Mouse (Mus musculus) midbrain, embryonic 11.5 days (tissue): ENCODE measurements around the gene Tspan15. TPM values are rescaled to one million over a fixed set of nuclear protein-coding genes. Genes with fewer than 3 reads are reported as not detected.
A peak's percentile ranks its signal among the peaks of the same experiment; 100 is the strongest.

ENCODE experiments used
- ATAC-seq: fragments of 200-750 bp; cut with Nextera tagmentation; 2 replicates; pipeline ENCODE4 v1.8.0; 2017; ENCODE audit warnings: moderate TSS enrichment, moderate library complexity; ENCODE audit not compliant: low FRiP score
- DNase-seq: peaks from one replicate; pipeline ENCODE4 v3.0.0; 2015; ENCODE audit warnings: low spot score; ENCODE audit errors: missing footprints
- H3K27ac ChIP-seq: fragments of 300-500 bp; sonication (generic); 2 replicates; pipeline ENCODE4 v1.5.1; 2014; ENCODE audit warnings: low read depth, low read length
- H3K27me3 ChIP-seq: fragments of 300-500 bp; sonication (generic); 2 replicates; pipeline ENCODE4 v1.6.1; 2014; ENCODE audit warnings: mild to moderate bottlenecking, low read length, moderate library complexity, mixed read lengths; ENCODE audit not compliant: control insufficient read depth, insufficient read depth
- H3K36me3 ChIP-seq: fragments of 300-500 bp; sonication (generic); 2 replicates; pipeline ENCODE4 v1.6.1; 2014; ENCODE audit warnings: mild to moderate bottlenecking, low read length, moderate library complexity, mixed read lengths; ENCODE audit not compliant: control insufficient read depth, insufficient read depth
- H3K4me1 ChIP-seq: fragments of 300-500 bp; sonication (generic); 2 replicates; pipeline ENCODE4 v1.6.1; 2014; ENCODE audit warnings: low read length; ENCODE audit not compliant: control insufficient read depth, insufficient read depth
- H3K4me2 ChIP-seq: fragments of 300-500 bp; sonication (generic); 2 replicates; pipeline ENCODE4 v1.6.1; 2014; ENCODE audit warnings: mild to moderate bottlenecking, moderate library complexity
- H3K4me3 ChIP-seq: fragments of 300-500 bp; sonication (generic); 2 replicates; pipeline ENCODE4 v1.5.1; 2014; ENCODE audit warnings: low read depth, low read length
- H3K9ac ChIP-seq: fragments of 300-500 bp; sonication (generic); 2 replicates; pipeline ENCODE4 v1.6.1; 2014; ENCODE audit warnings: low read length
- H3K9me3 ChIP-seq: fragments of 300-500 bp; sonication (generic); 2 replicates; pipeline ENCODE4 v1.6.1; 2016; ENCODE audit warnings: low read length; ENCODE audit not compliant: control insufficient read depth
- WGBS: fragments of 180-500 bp; shearing (Covaris S2); extraction: QIAGEN DNeasy Blood & Tissue Kit; methylation state at CpG from one replicate; pipeline ENCODE4 v1.1.7; 2014; 5-methylcytosine and 5-hydroxymethylcytosine counted together
- polyA plus RNA-seq: library from polyadenylated mRNA; unstranded; fragments of >200 nt; fragmentation: Nextera tagmentation; extraction: Ambion mirVana; gene quantifications from 2 replicates; pipeline ENCODE4 v1.2.1, GENCODE M21; 2014

Gene Tspan15
- polyA plus RNA-seq, 1 experiment from 2014 or later, result 8.6 TPM

- H3K36me3 ChIP-seq, result no peaks in the 10 kb centered on the region
- H3K9me3 ChIP-seq, result no peaks in the 10 kb centered on the region
- ATAC-seq (no peak), DNase-seq (no peak)
- H3K4me1 ChIP-seq, result no peaks in the 10 kb centered on the region
- 83% methylated on average over 8 of the region's 8 CpGs for WGBS
- H3K27me3 ChIP-seq, result no peaks in the 10 kb centered on the region
- H3K4me2 ChIP-seq, result no peak overlapping the region
- no peak overlapping the region for H3K27ac ChIP-seq
- no peak overlapping the region for H3K9ac ChIP-seq
- no peak overlapping the region for H3K4me3 ChIP-seq
Observed at GRCm38 (mm10) chr10:62220732-62221514, 10.1 kb downstream of the Tspan15 start.

GRCm38 (mm10) chr10:62218789-62219172 lies 12.3 kb downstream of the Tspan15 start:
- no peaks in the 10 kb centered on the region for H3K36me3 ChIP-seq
- DNase-seq (no peak), ATAC-seq (no peak)
- H3K9ac ChIP-seq, result no peak overlapping the region
- 83% methylated on average over 7 of the region's 7 CpGs for WGBS
- H3K9me3 ChIP-seq, result no peaks in the 10 kb centered on the region
- H3K4me2 ChIP-seq, result no peak overlapping the region
- H3K27ac ChIP-seq, result no peak overlapping the region
- no peak overlapping the region for H3K4me3 ChIP-seq
- H3K27me3 ChIP-seq, result no peaks in the 10 kb centered on the region
- no peaks in the 10 kb centered on the region for H3K4me1 ChIP-seq

DNA sequence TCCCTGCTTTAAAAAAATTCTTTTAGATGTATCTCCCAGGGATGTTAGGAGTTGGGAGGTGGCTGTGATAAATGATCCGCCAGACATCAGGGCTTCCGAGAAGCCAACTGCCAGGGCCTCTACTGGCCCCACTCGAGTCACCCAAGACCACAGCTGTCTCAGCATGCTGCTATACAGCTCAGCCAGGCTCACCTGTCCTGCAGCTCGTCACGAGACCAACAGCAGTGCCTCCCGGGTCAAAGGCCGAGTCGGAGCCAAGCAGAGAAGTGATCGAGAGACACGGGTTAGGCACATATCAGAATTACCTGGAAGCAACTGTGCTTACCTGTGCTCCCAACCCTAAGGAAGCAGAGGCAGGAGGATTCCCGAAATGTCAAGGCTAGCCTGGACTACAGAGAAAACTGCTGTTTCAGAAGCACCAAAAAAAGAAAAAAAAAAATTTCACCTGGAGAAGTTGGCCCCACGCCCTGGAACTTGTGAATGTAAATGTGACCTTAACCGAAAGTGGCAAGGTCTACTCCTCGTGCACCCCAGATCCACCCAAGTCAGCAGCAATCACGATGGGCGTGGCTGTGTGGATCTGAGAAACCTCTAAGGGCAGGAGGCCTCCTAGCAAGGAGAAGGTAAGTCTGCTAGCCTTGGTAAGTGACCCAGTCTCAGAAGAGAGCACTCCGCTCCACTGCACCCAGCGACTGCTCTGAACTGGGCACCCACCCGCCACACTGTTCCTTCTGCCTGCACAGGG lies 12.8 kb downstream of the Tspan15 start:
- WGBS, result 90% methylated on average over 19 of the region's 19 CpGs
- Histone ChIP-seq H3K27me3 (no peaks in the 10 kb centered on the region), H3K27ac (no peak overlapping the region), H3K4me3 (no peak overlapping the region), H3K36me3 (no peaks in the 10 kb centered on the region), H3K9ac (no peak overlapping the region), H3K4me1 (no peaks in the 10 kb centered on the region), H3K4me2 (no peak overlapping the region), H3K9me3 (no peaks in the 10 kb centered on the region)
- ATAC-seq (no peak), DNase-seq (no peak)

DNA sequence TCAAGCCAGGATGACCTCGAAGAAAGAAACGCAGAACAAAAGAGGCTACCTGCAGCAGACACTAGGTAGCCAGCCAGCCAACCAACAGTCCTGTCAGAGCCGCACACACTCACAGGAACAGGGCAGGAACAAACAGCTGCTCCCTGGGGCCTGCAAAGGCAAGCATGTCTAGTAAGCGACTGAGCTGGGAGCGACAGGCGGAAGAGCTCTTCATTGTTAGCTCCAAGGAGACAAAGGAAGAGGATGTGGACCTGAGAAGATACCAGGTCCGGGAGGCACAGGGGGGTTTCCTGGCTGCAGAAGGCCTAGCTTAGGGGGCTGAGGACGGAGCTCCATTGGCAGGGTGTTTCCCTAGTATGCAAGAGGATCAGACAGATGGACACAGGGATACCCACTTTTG lies 13.9 kb downstream of the Tspan15 start:
- no peaks in the 10 kb centered on the region for H3K27me3 ChIP-seq
- ATAC-seq, result no peak
- no peak for DNase-seq
- H3K4me3 ChIP-seq, result no peak overlapping the region
- peak overlapping the region; percentile 56 for H3K27ac ChIP-seq
- WGBS, result 44% methylated on average over 8 of the region's 8 CpGs
- H3K4me2 ChIP-seq, result no peak overlapping the region
- H3K9ac ChIP-seq, result no peak overlapping the region
- H3K4me1 ChIP-seq, result no peaks in the 10 kb centered on the region
- no peaks in the 10 kb centered on the region for H3K36me3 ChIP-seq
- H3K9me3 ChIP-seq, result no peaks in the 10 kb centered on the region

GRCm38 (mm10) chr10:62216595-62216994 lies 14.5 kb downstream of the Tspan15 start:
- Histone ChIP-seq H3K9ac (no peak overlapping the region), H3K4me3 (no peak overlapping the region), H3K27ac (peak overlapping the region; percentile 56), H3K9me3 (no peaks in the 10 kb centered on the region), H3K27me3 (no peaks in the 10 kb centered on the region), H3K36me3 (no peaks in the 10 kb centered on the region), H3K4me2 (no peak overlapping the region), H3K4me1 (no peaks in the 10 kb centered on the region)
- ATAC-seq, result peak; percentile 70; the same call in 1 of the 2 replicates
- no peak for DNase-seq
- 52% methylated on average over 5 of the region's 5 CpGs for WGBS

DNA sequence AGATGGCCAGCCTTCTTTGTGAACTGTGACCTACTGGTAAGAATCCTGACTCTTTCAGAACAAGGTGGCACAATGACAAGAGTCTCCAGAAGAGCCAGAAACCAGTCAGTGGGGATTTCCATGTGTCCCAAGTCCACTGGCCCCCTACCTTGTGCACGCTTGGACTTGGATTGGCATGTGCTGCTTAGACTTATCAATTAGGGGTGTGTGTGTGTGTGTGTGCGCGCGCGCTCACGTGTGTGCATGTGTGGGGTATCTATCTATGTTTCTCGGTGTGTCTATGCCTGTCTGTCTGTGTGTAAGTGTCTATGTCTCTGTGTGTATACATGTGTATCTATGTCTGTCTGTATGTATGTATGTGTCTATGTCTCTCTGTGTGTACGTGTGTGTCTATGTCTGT lies 15.4 kb downstream of the Tspan15 start:
- Histone ChIP-seq H3K4me2 (no peak overlapping the region), H3K9ac (no peak overlapping the region), H3K4me3 (no peak overlapping the region), H3K9me3 (no peaks in the 10 kb centered on the region), H3K27ac (no peak overlapping the region), H3K27me3 (no peaks in the 10 kb centered on the region), H3K36me3 (no peaks in the 10 kb centered on the region), H3K4me1 (no peaks in the 10 kb centered on the region)
- DNase-seq, result no peak
- 95% methylated on average over 8 of the region's 8 CpGs for WGBS
- ATAC-seq, result no peak

- H3K27ac ChIP-seq, result no peak overlapping the region
- H3K4me1 ChIP-seq, result no peaks in the 10 kb centered on the region
- no peak overlapping the region for H3K9ac ChIP-seq
- no peak overlapping the region for H3K4me3 ChIP-seq
- no peaks in the 10 kb centered on the region for H3K9me3 ChIP-seq
- H3K36me3 ChIP-seq, result no peaks in the 10 kb centered on the region
- no peaks in the 10 kb centered on the region for H3K27me3 ChIP-seq
- no peak overlapping the region for H3K4me2 ChIP-seq
- ATAC-seq, result no peak
- WGBS, result 56% methylated on average over 5 of the region's 5 CpGs
- DNase-seq, result no peak
Observed at GRCm38 (mm10) chr10:62215169-62215616, 15.9 kb downstream of the Tspan15 start.

GRCm38 (mm10) chr10:62211310-62211709 lies 19.7 kb downstream of the Tspan15 start:
- Histone ChIP-seq H3K4me2 (no peak overlapping the region), H3K27ac (no peak overlapping the region), H3K9me3 (no peaks in the 10 kb centered on the region), H3K9ac (no peak overlapping the region), H3K36me3 (no peaks in the 10 kb centered on the region), H3K27me3 (no peaks in the 10 kb centered on the region), H3K4me1 (no peaks in the 10 kb centered on the region), H3K4me3 (no peak overlapping the region)
- WGBS, result 77% methylated on average over 5 of the region's 6 CpGs
- DNase-seq (no peak), ATAC-seq (no peak)

GRCm38 (mm10) chr10:62208241-62208896 lies 22.7 kb downstream of the Tspan15 start:
- H3K4me3 ChIP-seq, result no peak overlapping the region
- 88% methylated on average over 10 of the region's 10 CpGs for WGBS
- DNase-seq (no peak), ATAC-seq (no peak)
- no peaks in the 10 kb centered on the region for H3K9me3 ChIP-seq
- H3K36me3 ChIP-seq, result no peaks in the 10 kb centered on the region
- no peak overlapping the region for H3K9ac ChIP-seq
- no peak overlapping the region for H3K4me2 ChIP-seq
- no peaks in the 10 kb centered on the region for H3K4me1 ChIP-seq
- H3K27ac ChIP-seq, result no peak overlapping the region
- H3K27me3 ChIP-seq, result no peaks in the 10 kb centered on the region
